Mouse (Mus musculus): ENCODE measurements at regions not wholly inside any gene's neighbourhood (a gene's known extent, or its start where the extent isn't known, plus 50 kb on each side); places are given as distances from the start of the nearest gene placed in this dataset.

- Histone ChIP-seq H3K4me1 (ENCODE audit: control insufficient read depth, insufficient read depth, low read length) (no peaks in the 10 kb centered on the region), H3K27me3 (ENCODE audit: control insufficient read depth, insufficient read depth, low read length, poor library complexity, severe bottlenecking) (no peaks in the 10 kb centered on the region), H3K4me3 (ENCODE audit: low read depth, low read length) (no peak overlapping the region), H3K9me3 (replicated peaks; ENCODE audit: control insufficient read depth, insufficient read depth, low read length, poor library complexity, severe bottlenecking) (no peaks in the 10 kb centered on the region), H3K9ac (ENCODE audit: low read depth, poor library complexity, severe bottlenecking) (no peak overlapping the region), H3K27ac (ENCODE audit: insufficient read depth, low read length) (no peak overlapping the region), H3K36me3 (ENCODE audit: control insufficient read depth, insufficient read depth, low read length, poor library complexity, severe bottlenecking) (no peaks in the 10 kb centered on the region)
- TF ChIP-seq CTCF (IDR thresholded peaks at IDR 0.05; ENCODE audit: low read depth, low read length), result no peak
- TF ChIP-seq POLR2A (IDR thresholded peaks at IDR 0.05; ENCODE audit: insufficient read depth, low read length), result no peak
- no peak for TF ChIP-seq EP300 (IDR thresholded peaks at IDR 0.05; ENCODE audit: insufficient read depth, low read depth, low read length)
Measured at GRCm38 (mm10) chr14:115004733-115005405, 87.1 kb upstream of the Gpc5 start.

- no peaks in the 10 kb centered on the region for H3K4me1 ChIP-seq (ENCODE audit: control insufficient read depth, insufficient read depth, low read length)
- no peak overlapping the region for H3K9ac ChIP-seq (ENCODE audit: low read depth, poor library complexity, severe bottlenecking)
- H3K27me3 ChIP-seq (ENCODE audit: control insufficient read depth, insufficient read depth, low read length, poor library complexity, severe bottlenecking), result no peaks in the 10 kb centered on the region
- no peak overlapping the region for H3K4me3 ChIP-seq (ENCODE audit: low read depth, low read length)
- no peak overlapping the region for H3K27ac ChIP-seq (ENCODE audit: insufficient read depth, low read length)
- TF ChIP-seq CTCF (IDR thresholded peaks at IDR 0.05; ENCODE audit: low read depth, low read length) (no peak), POLR2A (IDR thresholded peaks at IDR 0.05; ENCODE audit: insufficient read depth, low read length) (no peak), EP300 (IDR thresholded peaks at IDR 0.05; ENCODE audit: insufficient read depth, low read depth, low read length) (no peak)
- H3K9me3 ChIP-seq (replicated peaks; ENCODE audit: control insufficient read depth, insufficient read depth, low read length, poor library complexity, severe bottlenecking), result no peaks in the 10 kb centered on the region
- no peaks in the 10 kb centered on the region for H3K36me3 ChIP-seq (ENCODE audit: control insufficient read depth, insufficient read depth, low read length, poor library complexity, severe bottlenecking)
Measured at GRCm38 (mm10) chr14:115010877-115011276, 81.1 kb upstream of the Gpc5 start.

GRCm38 (mm10) chr14:115015299-115015698 is 76.7 kb upstream of the Gpc5 start:
- no peak overlapping the region for H3K27ac ChIP-seq (ENCODE audit: insufficient read depth, low read length)
- no peaks in the 10 kb centered on the region for H3K27me3 ChIP-seq (ENCODE audit: control insufficient read depth, insufficient read depth, low read length, poor library complexity, severe bottlenecking)
- no peaks in the 10 kb centered on the region for H3K9me3 ChIP-seq (replicated peaks; ENCODE audit: control insufficient read depth, insufficient read depth, low read length, poor library complexity, severe bottlenecking)
- H3K4me3 ChIP-seq (ENCODE audit: low read depth, low read length), result no peak overlapping the region
- no peaks in the 10 kb centered on the region for H3K4me1 ChIP-seq (ENCODE audit: control insufficient read depth, insufficient read depth, low read length)
- H3K9ac ChIP-seq (ENCODE audit: low read depth, poor library complexity, severe bottlenecking), result no peak overlapping the region
- H3K36me3 ChIP-seq (ENCODE audit: control insufficient read depth, insufficient read depth, low read length, poor library complexity, severe bottlenecking), result no peaks in the 10 kb centered on the region
- TF ChIP-seq EP300 (IDR thresholded peaks at IDR 0.05; ENCODE audit: insufficient read depth, low read depth, low read length) (no peak), CTCF (IDR thresholded peaks at IDR 0.05; ENCODE audit: low read depth, low read length) (no peak), POLR2A (IDR thresholded peaks at IDR 0.05; ENCODE audit: insufficient read depth, low read length) (no peak)

- Histone ChIP-seq H3K27ac (ENCODE audit: insufficient read depth, low read length) (no peak overlapping the region), H3K4me1 (ENCODE audit: control insufficient read depth, insufficient read depth, low read length) (no peaks in the 10 kb centered on the region), H3K9ac (ENCODE audit: low read depth, poor library complexity, severe bottlenecking) (no peak overlapping the region), H3K27me3 (ENCODE audit: control insufficient read depth, insufficient read depth, low read length, poor library complexity, severe bottlenecking) (no peaks in the 10 kb centered on the region), H3K9me3 (replicated peaks; ENCODE audit: control insufficient read depth, insufficient read depth, low read length, poor library complexity, severe bottlenecking) (no peaks in the 10 kb centered on the region), H3K36me3 (ENCODE audit: control insufficient read depth, insufficient read depth, low read length, poor library complexity, severe bottlenecking) (no peaks in the 10 kb centered on the region), H3K4me3 (ENCODE audit: low read depth, low read length) (no peak overlapping the region)
- TF ChIP-seq EP300 (IDR thresholded peaks at IDR 0.05; ENCODE audit: insufficient read depth, low read depth, low read length) (no peak), CTCF (IDR thresholded peaks at IDR 0.05; ENCODE audit: low read depth, low read length) (no peak), POLR2A (IDR thresholded peaks at IDR 0.05; ENCODE audit: insufficient read depth, low read length) (no peak)
Measured at GRCm38 (mm10) chr14:115017410-115018153, 74.4 kb upstream of the Gpc5 start.

GRCm38 (mm10) chr14:115028011-115028410 is 64.0 kb upstream of the Gpc5 start:
- H3K9me3 ChIP-seq (replicated peaks; ENCODE audit: control insufficient read depth, insufficient read depth, low read length, poor library complexity, severe bottlenecking), result no peaks in the 10 kb centered on the region
- H3K4me3 ChIP-seq (ENCODE audit: low read depth, low read length), result no peak overlapping the region
- H3K27me3 ChIP-seq (ENCODE audit: control insufficient read depth, insufficient read depth, low read length, poor library complexity, severe bottlenecking), result no peaks in the 10 kb centered on the region; the same call in 1 of the 2 replicates
- H3K36me3 ChIP-seq (ENCODE audit: control insufficient read depth, insufficient read depth, low read length, poor library complexity, severe bottlenecking), result no peaks in the 10 kb centered on the region
- H3K9ac ChIP-seq (ENCODE audit: low read depth, poor library complexity, severe bottlenecking), result no peak overlapping the region
- H3K4me1 ChIP-seq (ENCODE audit: control insufficient read depth, insufficient read depth, low read length), result no peaks in the 10 kb centered on the region
- no peak for TF ChIP-seq CTCF (IDR thresholded peaks at IDR 0.05; ENCODE audit: low read depth, low read length)
- TF ChIP-seq POLR2A (IDR thresholded peaks at IDR 0.05; ENCODE audit: insufficient read depth, low read length), result no peak
- TF ChIP-seq EP300 (IDR thresholded peaks at IDR 0.05; ENCODE audit: insufficient read depth, low read depth, low read length), result no peak
- H3K27ac ChIP-seq (ENCODE audit: insufficient read depth, low read length), result no peak overlapping the region

GRCm38 (mm10) chr14:115031734-115032133 is 60.3 kb upstream of the Gpc5 start:
- TF ChIP-seq CTCF (IDR thresholded peaks at IDR 0.05; ENCODE audit: low read depth, low read length), result no peak
- no peak for TF ChIP-seq EP300 (IDR thresholded peaks at IDR 0.05; ENCODE audit: insufficient read depth, low read depth, low read length)
- TF ChIP-seq POLR2A (IDR thresholded peaks at IDR 0.05; ENCODE audit: insufficient read depth, low read length), result no peak
- Histone ChIP-seq H3K4me3 (ENCODE audit: low read depth, low read length) (no peak overlapping the region), H3K9ac (ENCODE audit: low read depth, poor library complexity, severe bottlenecking) (no peak overlapping the region), H3K36me3 (ENCODE audit: control insufficient read depth, insufficient read depth, low read length, poor library complexity, severe bottlenecking) (no peaks in the 10 kb centered on the region), H3K4me1 (ENCODE audit: control insufficient read depth, insufficient read depth, low read length) (no peaks in the 10 kb centered on the region), H3K27ac (ENCODE audit: insufficient read depth, low read length) (no peak overlapping the region), H3K9me3 (replicated peaks; ENCODE audit: control insufficient read depth, insufficient read depth, low read length, poor library complexity, severe bottlenecking) (no peaks in the 10 kb centered on the region), H3K27me3 (ENCODE audit: control insufficient read depth, insufficient read depth, low read length, poor library complexity, severe bottlenecking) (no peaks in the 10 kb centered on the region; the same call in 1 of the 2 replicates)
